Mouse (Mus musculus) liver, postnatal 0 days (tissue): ENCODE measurements around the gene Fut1.
A peak's percentile ranks its signal among the peaks of the same experiment; 100 is the strongest.

Experiments
- CTCF ChIP-seq: sonication (generic); IDR thresholded peaks from 2 replicates; pipeline ENCODE4 v1.5.1; 2016; ENCODE audit warnings: antibody characterized with exemption, low read depth
- EP300 ChIP-seq: IDR thresholded peaks from 2 replicates; pipeline ENCODE4 v1.6.1; 2016; ENCODE audit warnings: antibody characterized with exemption, low read depth, mild to moderate bottlenecking

- TF ChIP-seq CTCF (peak; percentile 29; the same call in 1 of the 2 replicates), EP300 (no peak)
These were observed 15.4 kb downstream of the Fut1 start for GRCm38 (mm10) chr7:45632499-45632898.
